In genomic region chr17:6779632-6780031, GRCm38 (mm10) we compare ENCODE assay signal across 9 mouse cellular contexts. TPM values are rescaled to one million over a fixed set of nuclear protein-coding genes. Genes with fewer than 3 reads are reported as not detected.
DNase-seq lines count a peak whose midpoint lies in the region; ATAC-seq and TF ChIP-seq lines count a peak whose summit lies in the region.
"Had no signal": no experiment of that assay in that cellular context is flagged by ENCODE, and none has a peak within 500 bp of the region (broad histone marks: within the 10 kb centered on the region; RNA-seq: fewer than 3 reads in every experiment).

No protein-coding gene starts in this region.

- H3K27me3 ChIP-seq in kidney, adult 2 months (replicated peaks; ENCODE audit: control insufficient read depth, insufficient read depth, low read length) = no peaks in the 10 kb centered on the region
- no peaks in the 10 kb centered on the region for H3K27me3 ChIP-seq in ES-Bruce4 (ENCODE audit: control insufficient read depth, insufficient read depth, low read length, poor library complexity, severe bottlenecking)
- no peaks in the 10 kb centered on the region for H3K27me3 ChIP-seq in forebrain, embryonic 16.5 days (replicated peaks; ENCODE audit: control insufficient read depth, insufficient read depth, low read length)

- peak overlapping the region; percentile 41 for H3K9ac ChIP-seq in ES-Bruce4 (ENCODE audit: low read depth, poor library complexity, severe bottlenecking)
- H3K9ac ChIP-seq in forebrain, embryonic 16.5 days (replicated peaks; ENCODE audit: low read depth, low read length) = peak overlapping the region; percentile 2

- peak overlapping the region; percentile 9; the same call in 1 of the 2 replicates for H3K4me3 ChIP-seq in kidney, adult 2 months (ENCODE audit: insufficient read depth, low read depth, low read length)
- H3K4me3 ChIP-seq in ES-Bruce4 (ENCODE audit: low read depth, low read length) = peak overlapping the region; percentile 61
- H3K4me3 ChIP-seq in forebrain, embryonic 16.5 days (replicated peaks; ENCODE audit: low read length) = peak overlapping the region; percentile 48

- peaks cover 37% of the 10 kb centered on the region for H3K4me1 ChIP-seq in kidney, adult 2 months (ENCODE audit: control insufficient read depth, insufficient read depth, low read length)
- H3K4me1 ChIP-seq in ES-Bruce4 (ENCODE audit: control insufficient read depth, insufficient read depth, low read length) = peaks cover 4% of the 10 kb centered on the region
- peaks cover 54% of the 10 kb centered on the region for H3K4me1 ChIP-seq in forebrain, embryonic 16.5 days (replicated peaks; ENCODE audit: control insufficient read depth, insufficient read depth, low read length)

- 23% methylated on average over 7 of the region's 7 CpGs for WGBS in kidney, adult 2 months
- WGBS in forebrain, embryonic 16.5 days = 21% methylated on average over 7 of the region's 7 CpGs

- peak overlapping the region; percentile 85 for H3K4me2 ChIP-seq in forebrain, embryonic 16.5 days (ENCODE audit: low read length)

- intact Hi-C loops in heart, postnatal 36 days (cut with DNase I) = no loop called here

- TF ChIP-seq POLR2A in kidney, adult 2 months (IDR thresholded peaks at IDR 0.05; ENCODE audit: low read depth, low read length) = no peak
- TF ChIP-seq POLR2A in ES-Bruce4 (IDR thresholded peaks at IDR 0.05; ENCODE audit: insufficient read depth, low read length) = no peak

- H3K27ac ChIP-seq in kidney, adult 2 months (ENCODE audit: insufficient read depth, low read depth, low read length) = peak overlapping the region; percentile 36; the same call in 1 of the 2 replicates
- H3K27ac ChIP-seq in ES-Bruce4 (ENCODE audit: insufficient read depth, low read length) = peak overlapping the region; percentile 65; the same call in 1 of the 2 replicates
- H3K27ac ChIP-seq in forebrain, embryonic 16.5 days (ENCODE audit: low read length) = no peak overlapping the region

- no peak for TF ChIP-seq EP300 in ES-Bruce4 (IDR thresholded peaks at IDR 0.05; ENCODE audit: insufficient read depth, low read depth, low read length)

- no peak for ATAC-seq in forebrain, embryonic 16.5 days
- ATAC-seq: activated CD4-positive, CD25-positive, alpha-beta regulatory T cell, adult 4 months had no signal

- H3K36me3 ChIP-seq in kidney, adult 2 months (ENCODE audit: control insufficient read depth, insufficient read depth, low read length) = no peaks in the 10 kb centered on the region
- H3K36me3 ChIP-seq in ES-Bruce4 (ENCODE audit: control insufficient read depth, insufficient read depth, low read length, poor library complexity, severe bottlenecking) = no peaks in the 10 kb centered on the region
- no peaks in the 10 kb centered on the region for H3K36me3 ChIP-seq in forebrain, embryonic 16.5 days (ENCODE audit: control insufficient read depth, insufficient read depth)

- TF ChIP-seq CTCF in kidney, adult 2 months (conservative IDR thresholded peaks at IDR 0.05; ENCODE audit: insufficient read depth, insufficient read length, low read depth, low read length) = no peak
- TF ChIP-seq CTCF in ES-Bruce4 (IDR thresholded peaks at IDR 0.05; ENCODE audit: low read depth, low read length) = no peak

- DNase-seq in kidney, adult 2 months = peak; percentile 21
- no peak for DNase-seq in kidney, adult 11 months
- peak; percentile 43 for DNase-seq in lung, postnatal 36 days
- DNase-seq in adrenal gland, postnatal 4 days (ENCODE audit: low spot score in 2 of 2) = no peak
- DNase-seq in embryo, embryonic 11 days = no peak
- DNase-seq in heart, postnatal 36 days = no peak

- no peaks in the 10 kb centered on the region for H3K9me3 ChIP-seq in ES-Bruce4 (replicated peaks; ENCODE audit: control insufficient read depth, insufficient read depth, low read length, poor library complexity, severe bottlenecking)
- H3K9me3 ChIP-seq in forebrain, embryonic 16.5 days (ENCODE audit: control insufficient read depth, low read length) = no peaks in the 10 kb centered on the region

RNA-seq across cellular contexts. Expression of gene Ezr, which starts 3.0 kb away (rescaled TPM):
- 129 and 152 TPM in 2 replicates for polyA plus RNA-seq in kidney, adult 2 months (2012; rRNA removed)
- polyA plus RNA-seq in ES-Bruce4 (2011; ENCODE audit: insufficient read depth, insufficient read length, low read depth, missing spikeins) = 163 and 168 TPM in 2 replicates
- polyA plus RNA-seq in forebrain, embryonic 16.5 days (2015; fragmentation: Nextera tagmentation; extraction: Ambion mirVana) = 100 and 127 TPM in 2 replicates
- 10 to 100 TPM; 23.7 to 60.5 TPM for total RNA-seq in adrenal gland, postnatal 4 days (2021)
- total RNA-seq in heart, postnatal 36 days (2021) = 10 to 100 TPM; 35.0 to 43.3 TPM

Comparison
In these comparisons a context has a peak if more than half of its experiments do, and no peak if none do; other contexts are left out.
1. DNase-seq: peak in kidney, adult 2 months (single experiment) and lung, postnatal 36 days (single experiment); none in kidney, adult 11 months (single experiment), adrenal gland, postnatal 4 days (0 of 2), embryo, embryonic 11 days (single experiment) and heart, postnatal 36 days (0 of 2).
2. H3K4me3 ChIP-seq: peak in every context shown above with its lines; median percentile 61 in ES-Bruce4; 48 in forebrain, embryonic 16.5 days; 9 in kidney, adult 2 months.